Mouse (Mus musculus) kidney, postnatal 0 days (tissue): ENCODE data around the gene Ccr10. TPM values are rescaled to one million over a fixed set of nuclear protein-coding genes. Genes with fewer than 3 reads are reported as not detected.

ENCODE experiments used
- ATAC-seq: fragments of 200-750 bp; cut with Nextera tagmentation; replicated peaks from 2 replicates; pipeline ENCODE4 v1.8.0; 2017; ENCODE audit warnings: low read depth, moderate number of reproducible peaks, moderate TSS enrichment, moderate library complexity; ENCODE audit not compliant: low FRiP score
- DNase-seq: peaks from one replicate; pipeline ENCODE4 v3.0.0-alpha.2; 2016; ENCODE audit warnings: low spot score
- H3K27ac ChIP-seq: fragments of 300-500 bp; sonication (generic); 2 replicates; pipeline ENCODE4 v1.5.1; 2014; ENCODE audit warnings: mild to moderate bottlenecking
- H3K27me3 ChIP-seq: fragments of 300-500 bp; sonication (generic); 2 replicates; pipeline ENCODE4 v1.6.1; 2014; ENCODE audit warnings: low read length, mixed read lengths; ENCODE audit not compliant: insufficient read depth
- H3K36me3 ChIP-seq: fragments of 300-500 bp; sonication (generic); 2 replicates; pipeline ENCODE4 v1.6.1; 2014; ENCODE audit warnings: low read length, mixed read lengths; ENCODE audit not compliant: insufficient read depth
- H3K4me1 ChIP-seq: fragments of 300-500 bp; sonication (generic); replicated peaks from 2 replicates; pipeline ENCODE4 v1.6.1; 2014; ENCODE audit warnings: antibody characterized with exemption, low read length, mixed read lengths; ENCODE audit not compliant: insufficient read depth
- H3K4me2 ChIP-seq: fragments of 300-500 bp; sonication (generic); 2 replicates; pipeline ENCODE4 v1.6.1; 2014; ENCODE audit warnings: mild to moderate bottlenecking, low read length, moderate library complexity, mixed read lengths
- H3K4me3 ChIP-seq: fragments of 300-500 bp; sonication (generic); replicated peaks from 2 replicates; pipeline ENCODE4 v1.5.1; 2014; ENCODE audit warnings: low read depth, low read length
- H3K9ac ChIP-seq: fragments of 300-500 bp; sonication (generic); 2 replicates; pipeline ENCODE4 v1.6.1; 2014; ENCODE audit warnings: low read depth, low read length
- H3K9me3 ChIP-seq: fragments of 300-500 bp; sonication (generic); replicated peaks from 2 replicates; pipeline ENCODE4 v1.6.1; 2016; ENCODE audit warnings: low read length, inconsistent platforms, mixed read lengths
- CTCF ChIP-seq: IDR thresholded peaks from 2 replicates; pipeline ENCODE4 v1.5.1; 2016; ENCODE audit warnings: antibody characterized with exemption, low read depth, mild to moderate bottlenecking, moderate library complexity
- WGBS: fragments of 180-500 bp; shearing (Covaris S2); extraction: QIAGEN DNeasy Blood & Tissue Kit; methylation state at CpG from one replicate; pipeline ENCODE4 v1.1.7; 2014; 5-methylcytosine and 5-hydroxymethylcytosine counted together
- polyA plus RNA-seq: library from polyadenylated mRNA; unstranded; fragments of >200 nt; fragmentation: Nextera tagmentation; extraction: Ambion mirVana; gene quantifications from 2 replicates; pipeline ENCODE4 v1.2.1, GENCODE M21; 2015

The Ccr10 gene
- polyA plus RNA-seq, 1 experiment from 2014 or later, result 0.45 TPM

- Histone ChIP-seq H3K27ac (peak overlapping the region; percentile 65), H3K4me2 (no peak overlapping the region), H3K36me3 (no peaks in the 10 kb centered on the region), H3K27me3 (no peaks in the 10 kb centered on the region), H3K4me3 (no peak overlapping the region), H3K9ac (no peak overlapping the region), H3K4me1 (peaks cover 7% of the 10 kb centered on the region; the same call in 1 of the 2 replicates), H3K9me3 (no peaks in the 10 kb centered on the region)
- no peak for TF ChIP-seq CTCF
- DNase-seq, result no peak
- WGBS, result 45% methylated on average over 10 of the region's 10 CpGs
- no peak for ATAC-seq
Measured at GRCm38 (mm10) chr11:101148751-101149150, 26.5 kb downstream of the Ccr10 start.

GRCm38 (mm10) chr11:101146377-101146776 is 28.9 kb downstream of the Ccr10 start:
- no peak overlapping the region for H3K4me3 ChIP-seq
- H3K4me2 ChIP-seq, result no peak overlapping the region
- H3K36me3 ChIP-seq, result no peaks in the 10 kb centered on the region
- H3K27ac ChIP-seq, result no peak overlapping the region
- ATAC-seq (no peak), DNase-seq (no peak)
- H3K4me1 ChIP-seq, result peaks cover 7% of the 10 kb centered on the region; the same call in 1 of the 2 replicates
- no peaks in the 10 kb centered on the region for H3K27me3 ChIP-seq
- H3K9ac ChIP-seq, result no peak overlapping the region
- 35% methylated on average over 10 of the region's 10 CpGs for WGBS
- no peak for TF ChIP-seq CTCF
- no peaks in the 10 kb centered on the region for H3K9me3 ChIP-seq

GRCm38 (mm10) chr11:101143338-101144225 is 31.7 kb downstream of the Ccr10 start:
- peaks cover 11% of the 10 kb centered on the region; the same call in 1 of the 2 replicates for H3K4me1 ChIP-seq
- no peak for TF ChIP-seq CTCF
- 9% methylated on average over 16 of the region's 19 CpGs for WGBS
- ATAC-seq, result peak; percentile 62; the same call in 1 of the 2 replicates
- H3K4me3 ChIP-seq, result peak overlapping the region; percentile 18; the same call in 1 of the 2 replicates
- no peaks in the 10 kb centered on the region for H3K9me3 ChIP-seq
- H3K4me2 ChIP-seq, result peak overlapping the region; percentile 59
- 0 out of 2 replicates have a peak overlapping the region, but pooled peaks have one; percentile 10 for H3K9ac ChIP-seq
- no peak overlapping the region for H3K27ac ChIP-seq
- peak; percentile 72 for DNase-seq
- no peaks in the 10 kb centered on the region for H3K36me3 ChIP-seq
- H3K27me3 ChIP-seq, result no peaks in the 10 kb centered on the region

- Histone ChIP-seq H3K4me1 (0 out of 2 replicates have a peak, but pooled peaks cover 13% of the 10 kb centered on the region), H3K4me2 (no peak overlapping the region), H3K9me3 (no peaks in the 10 kb centered on the region), H3K4me3 (no peak overlapping the region), H3K27ac (no peak overlapping the region), H3K9ac (no peak overlapping the region), H3K36me3 (no peaks in the 10 kb centered on the region), H3K27me3 (no peaks in the 10 kb centered on the region)
- no peak for TF ChIP-seq CTCF
- DNase-seq (no peak), ATAC-seq (no peak)
- 90% methylated on average over 10 of the region's 10 CpGs for WGBS
Measured at GRCm38 (mm10) chr11:101142215-101142967, 32.9 kb downstream of the Ccr10 start.

- H3K27ac ChIP-seq, result no peak overlapping the region
- no peak overlapping the region for H3K4me2 ChIP-seq
Measured at GRCm38 (mm10) chr11:101141088-101141487, 34.2 kb downstream of the Ccr10 start.

More at GRCm38 (mm10) chr11:101141088-101141487, 34.2 kb downstream of the Ccr10 start:
- Histone ChIP-seq H3K4me1 (0 out of 2 replicates have a peak, but pooled peaks cover 13% of the 10 kb centered on the region), H3K9me3 (no peaks in the 10 kb centered on the region), H3K27me3 (no peaks in the 10 kb centered on the region), H3K4me3 (no peak overlapping the region), H3K9ac (no peak overlapping the region), H3K36me3 (no peaks in the 10 kb centered on the region)
- ATAC-seq (no peak), DNase-seq (no peak)
- no peak for TF ChIP-seq CTCF
- WGBS, result 76% methylated on average over 8 of the region's 8 CpGs
